Mouse (Mus musculus) kidney, adult 2 months (tissue): ENCODE data around the gene Rsg1. TPM values are rescaled to one million over a fixed set of nuclear protein-coding genes. Genes with fewer than 3 reads are reported as not detected.
A peak's percentile ranks its signal among the peaks of the same experiment; 100 is the strongest.

Source experiments
- DNase-seq: peaks from one replicate; pipeline ENCODE4 v3.0.0; 2021
- H3K27ac ChIP-seq: fragments of 200-500 bp; 2 replicates; pipeline ENCODE4 v1.5.1; 2012; ENCODE audit warnings: low read depth, low read length, control low read depth, inconsistent platforms; ENCODE audit not compliant: insufficient read depth
- H3K27me3 ChIP-seq: fragments of 200-500 bp; replicated peaks from 2 replicates; pipeline ENCODE4 v1.6.1; 2012; ENCODE audit warnings: mild to moderate bottlenecking, moderate library complexity, low read length, inconsistent platforms; ENCODE audit not compliant: control insufficient read depth, insufficient read depth
- H3K36me3 ChIP-seq: fragments of 200-500 bp; 2 replicates; pipeline ENCODE4 v1.6.1; 2012; ENCODE audit warnings: mild to moderate bottlenecking, moderate library complexity, low read length, inconsistent platforms; ENCODE audit not compliant: control insufficient read depth, insufficient read depth
- H3K4me1 ChIP-seq: fragments of 200-500 bp; 2 replicates; pipeline ENCODE4 v1.6.1; 2011; ENCODE audit warnings: low read length; ENCODE audit not compliant: control insufficient read depth, insufficient read depth
- H3K4me3 ChIP-seq: fragments of 200-500 bp; 2 replicates; pipeline ENCODE4 v1.5.1; 2011; ENCODE audit warnings: mild to moderate bottlenecking, low read depth, low read length, control low read depth; ENCODE audit not compliant: insufficient read depth
- CTCF ChIP-seq: fragments of 200-500 bp; conservative IDR thresholded peaks from 2 replicates; pipeline ENCODE4 v1.5.1; 2011; ENCODE audit warnings: low read depth, mild to moderate bottlenecking, control low read depth, low read length, moderate library complexity, mixed read lengths; ENCODE audit not compliant: insufficient read depth, insufficient read length
- POLR2A ChIP-seq: fragments of 200-500 bp; IDR thresholded peaks from one replicate; pipeline ENCODE4 v1.6.1; 2011; ENCODE audit warnings: low read depth, low read length, control low read depth
- WGBS: fragments of 180-500 bp; shearing (Covaris S2); methylation state at CpG from one replicate; pipeline ENCODE4 v1.1.7; 2018; 5-methylcytosine and 5-hydroxymethylcytosine counted together
- polyA plus RNA-seq: library from polyadenylated mRNA; depleted of rRNA; stranded (reverse); fragments of >200 nt; gene quantifications from 2 replicates; pipeline ENCODE4 v1.2.3, GENCODE M21; 2012

The Rsg1 gene
- polyA plus RNA-seq, 1 experiment = 1.2 TPM

DNA sequence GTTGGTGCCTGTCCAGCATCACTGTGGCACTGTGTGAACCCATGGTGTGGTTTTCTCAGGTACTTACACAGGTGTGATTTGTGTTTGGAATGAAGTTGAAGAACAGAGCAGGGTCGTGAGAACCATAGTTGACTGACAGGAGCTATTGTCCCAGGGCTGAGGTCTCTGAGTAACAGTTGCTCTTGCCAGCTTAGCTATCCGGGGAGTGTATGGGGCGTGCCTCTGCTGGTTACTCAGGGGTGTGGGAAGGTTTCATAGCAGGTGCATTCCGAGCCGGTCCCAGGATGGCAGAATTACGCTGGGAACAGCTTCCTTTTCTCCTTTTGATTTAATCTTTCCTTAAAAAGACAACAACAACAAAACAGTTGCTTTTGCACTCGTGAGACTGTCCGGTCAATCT is 32.9 kb upstream of the Rsg1 start:
- Histone ChIP-seq H3K4me1 (peaks cover 7% of the 10 kb centered on the region), H3K27ac (no peak overlapping the region), H3K27me3 (no peaks in the 10 kb centered on the region), H3K36me3 (no peaks in the 10 kb centered on the region), H3K4me3 (no peak overlapping the region)
- no peak for DNase-seq
- TF ChIP-seq POLR2A = no peak
- 84% methylated on average over 8 of the region's 8 CpGs for WGBS

GRCm38 (mm10) chr4:141181981-141182380 is 31.8 kb upstream of the Rsg1 start:
- Histone ChIP-seq H3K36me3 (no peaks in the 10 kb centered on the region), H3K4me3 (no peak overlapping the region), H3K4me1 (peaks cover 14% of the 10 kb centered on the region), H3K27me3 (no peaks in the 10 kb centered on the region), H3K27ac (no peak overlapping the region)
- TF ChIP-seq POLR2A = no peak
- TF ChIP-seq CTCF = no peak
- no peak for DNase-seq
- WGBS = 95% methylated on average over 6 of the region's 6 CpGs

GRCm38 (mm10) chr4:141183932-141184331 is 29.8 kb upstream of the Rsg1 start:
- no peak overlapping the region for H3K4me3 ChIP-seq
- no peaks in the 10 kb centered on the region for H3K27me3 ChIP-seq
- no peaks in the 10 kb centered on the region for H3K36me3 ChIP-seq
- peaks cover 19% of the 10 kb centered on the region for H3K4me1 ChIP-seq
- 82% methylated on average over 2 of the region's 2 CpGs for WGBS
- no peak overlapping the region for H3K27ac ChIP-seq
- TF ChIP-seq POLR2A = no peak
- no peak for TF ChIP-seq CTCF
- DNase-seq = no peak

- H3K27me3 ChIP-seq = no peaks in the 10 kb centered on the region
- H3K4me1 ChIP-seq = peaks cover 19% of the 10 kb centered on the region
- no peak overlapping the region for H3K4me3 ChIP-seq
- H3K27ac ChIP-seq = no peak overlapping the region
- TF ChIP-seq POLR2A (no peak), CTCF (no peak)
- DNase-seq = peak; percentile 61
- WGBS = 76% methylated on average over 4 of the region's 4 CpGs
- H3K36me3 ChIP-seq = no peaks in the 10 kb centered on the region
Observed at GRCm38 (mm10) chr4:141184426-141184825, 29.3 kb upstream of the Rsg1 start.

DNA sequence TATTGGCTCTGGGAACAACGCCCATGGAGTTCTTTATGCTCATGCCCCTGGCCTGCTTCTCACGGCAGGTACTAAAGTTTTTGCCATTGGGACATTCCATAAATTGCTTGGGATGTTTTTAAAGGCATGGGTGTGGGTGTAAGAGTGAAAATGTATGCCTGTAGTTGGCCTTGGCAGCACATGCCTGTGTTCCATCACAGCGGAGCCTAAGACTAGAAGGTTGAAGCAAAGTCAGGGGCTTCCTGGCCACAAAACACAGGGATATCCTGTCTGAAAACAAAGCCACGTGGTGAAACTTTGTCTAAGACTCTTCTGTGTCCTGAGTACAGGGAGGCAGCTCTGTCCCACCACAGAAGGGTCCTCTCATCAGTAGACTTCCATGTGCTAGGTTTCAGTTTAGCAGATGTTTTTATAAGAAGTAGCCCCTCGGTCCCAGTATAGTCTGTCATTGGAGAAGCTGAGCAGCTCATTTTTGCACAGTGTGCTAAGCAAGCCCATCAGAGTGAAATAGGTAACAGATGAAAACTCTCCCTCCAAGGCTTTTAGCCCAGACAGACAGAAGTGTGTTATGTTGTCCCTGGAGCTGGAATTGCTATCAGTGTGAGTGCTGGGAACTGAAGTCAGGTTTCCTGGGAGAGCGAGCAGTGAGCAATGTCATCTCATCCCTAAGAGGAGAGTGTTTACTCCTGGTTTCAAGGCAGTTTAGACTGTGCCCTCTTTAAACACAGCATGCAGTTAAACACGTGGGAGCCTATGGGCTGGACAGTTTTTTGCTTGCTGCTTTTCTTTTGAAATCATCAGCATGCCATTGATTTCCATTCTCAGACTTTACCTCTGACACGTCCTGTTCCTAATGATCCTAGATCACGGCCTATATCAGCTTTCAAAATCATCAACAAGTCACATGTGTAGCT is 26.6 kb upstream of the Rsg1 start:
- Histone ChIP-seq H3K27ac (0 out of 2 replicates have a peak overlapping the region, but pooled peaks have one; percentile 8), H3K4me1 (peaks cover 16% of the 10 kb centered on the region), H3K36me3 (no peaks in the 10 kb centered on the region), H3K4me3 (no peak overlapping the region), H3K27me3 (no peaks in the 10 kb centered on the region)
- no peak for DNase-seq
- TF ChIP-seq POLR2A (no peak), CTCF (no peak)
- WGBS = 56% methylated on average over 9 of the region's 9 CpGs

DNA sequence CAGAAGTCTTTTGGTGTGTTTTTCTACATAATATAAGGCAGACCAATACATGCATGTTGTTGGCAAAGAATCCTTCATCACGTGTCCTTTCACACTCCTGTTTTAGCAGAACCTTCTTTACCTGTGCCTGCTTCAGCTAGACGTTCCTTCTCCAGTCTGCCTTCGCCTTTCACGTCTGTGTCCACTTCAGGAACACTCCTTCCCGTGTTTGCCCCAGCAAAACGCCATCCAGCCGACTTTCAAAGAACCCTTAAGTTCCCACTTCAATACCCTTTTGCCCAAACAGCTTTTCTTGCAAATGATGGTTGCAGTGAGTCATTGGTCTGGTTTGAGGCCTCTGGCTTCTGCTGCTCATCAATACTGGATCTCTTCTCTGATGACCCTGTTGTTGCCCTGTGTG is 22.5 kb upstream of the Rsg1 start:
- H3K4me1 ChIP-seq = peaks cover 12% of the 10 kb centered on the region
- no peaks in the 10 kb centered on the region for H3K27me3 ChIP-seq
- H3K4me3 ChIP-seq = no peak overlapping the region
- WGBS = 92% methylated on average over 7 of the region's 7 CpGs
- H3K36me3 ChIP-seq = peaks cover 1% of the 10 kb centered on the region; the same call in 1 of the 2 replicates
- TF ChIP-seq POLR2A = no peak
- H3K27ac ChIP-seq = no peak overlapping the region
- DNase-seq = no peak

- H3K36me3 ChIP-seq = peaks cover 7% of the 10 kb centered on the region
Observed at GRCm38 (mm10) chr4:141194553-141194952, 19.2 kb upstream of the Rsg1 start.

More at GRCm38 (mm10) chr4:141194553-141194952, 19.2 kb upstream of the Rsg1 start:
- Histone ChIP-seq H3K27ac (no peak overlapping the region), H3K27me3 (no peaks in the 10 kb centered on the region), H3K4me1 (no peaks in the 10 kb centered on the region), H3K4me3 (no peak overlapping the region)
- WGBS = 93% methylated on average over 6 of the region's 6 CpGs
- DNase-seq = no peak
- TF ChIP-seq CTCF = no peak
- no peak for TF ChIP-seq POLR2A
